In genomic region chr7:80893753-80894129, GRCm38 (mm10) we compare ENCODE assay signal across 11 mouse cellular contexts. TPM values are rescaled to one million over a fixed set of nuclear protein-coding genes. Genes with fewer than 3 reads are reported as not detected.
A peak's percentile ranks its signal among the peaks of the same experiment; 100 is the strongest.
DNase-seq lines count a peak whose midpoint lies in the region; ATAC-seq and TF ChIP-seq lines count a peak whose summit lies in the region.
"Had no signal": no experiment of that assay in that cellular context is flagged by ENCODE, and none has a peak within 500 bp of the region (broad histone marks: within the 10 kb centered on the region; RNA-seq: fewer than 3 reads in every experiment).

No protein-coding gene starts in this region.

- no peak overlapping the region for H3K4me3 ChIP-seq in heart, adult 2 months
- no peak overlapping the region for H3K4me3 ChIP-seq in neural tube, embryonic 13.5 days
- no peak overlapping the region for H3K4me3 ChIP-seq in neural tube, embryonic 15.5 days (replicated peaks)
- no peak overlapping the region for H3K4me3 ChIP-seq in heart, embryonic 15.5 days
- H3K4me3 ChIP-seq: hindbrain, embryonic 15.5 days; liver, embryonic 13.5 days had no signal

- H3K9ac ChIP-seq in heart, adult 2 months (ENCODE audit: low read depth, low read length) = peak overlapping the region; percentile 28; the same call in 1 of the 2 replicates
- H3K9ac ChIP-seq in neural tube, embryonic 13.5 days = no peak overlapping the region
- no peak overlapping the region; the same call in 1 of the 2 replicates for H3K9ac ChIP-seq in neural tube, embryonic 15.5 days (replicated peaks)
- no peak overlapping the region for H3K9ac ChIP-seq in heart, embryonic 15.5 days
- H3K9ac ChIP-seq: hindbrain, embryonic 15.5 days; liver, embryonic 13.5 days had no signal

- no peak for ATAC-seq in neural tube, embryonic 13.5 days (ENCODE audit: low read depth)
- ATAC-seq in neural tube, embryonic 15.5 days (ENCODE audit: low FRiP score) = no peak
- ATAC-seq in heart, embryonic 15.5 days (replicated peaks; ENCODE audit: insufficient number of reproducible peaks, insufficient read depth, low FRiP score, low read depth) = no peak
- ATAC-seq: midbrain, embryonic 16.5 days had no signal

- peak overlapping the region; percentile 67; the same call in 1 of the 2 replicates for H3K27ac ChIP-seq in heart, adult 2 months
- peak overlapping the region; percentile 23; the same call in 1 of the 2 replicates for H3K27ac ChIP-seq in neural tube, embryonic 13.5 days (replicated peaks)
- H3K27ac ChIP-seq in neural tube, embryonic 15.5 days (replicated peaks) = no peak overlapping the region
- H3K27ac ChIP-seq in heart, embryonic 15.5 days = peak overlapping the region; percentile 39
- H3K27ac ChIP-seq: hindbrain, embryonic 15.5 days; liver, embryonic 13.5 days had no signal

- TF ChIP-seq CTCF in heart, adult 2 months (IDR thresholded peaks at IDR 0.05) = no peak

- 0 out of 2 replicates have a peak, but pooled peaks have one; percentile 21 for TF ChIP-seq POLR2A in heart, adult 2 months (IDR thresholded peaks at IDR 0.05; ENCODE audit: insufficient read depth, low read depth, low read length)

- TF ChIP-seq EP300 in heart, adult 2 months (IDR thresholded peaks at IDR 0.05; ENCODE audit: insufficient read depth, low read depth, low read length) = no peak

- 44% methylated on average over 6 of the region's 6 CpGs for WGBS in heart, adult 2 months
- WGBS in neural tube, embryonic 13.5 days = 80% methylated on average over 6 of the region's 6 CpGs
- WGBS in neural tube, embryonic 15.5 days = 89% methylated on average over 6 of the region's 6 CpGs
- WGBS in heart, embryonic 15.5 days = 64% methylated on average over 6 of the region's 6 CpGs

- intact Hi-C loops in heart, adult 2 months (cut with DNase I) = no loop called here
- intact Hi-C loops in heart, postnatal 14 days (cut with DNase I) = no loop called here

- no peaks in the 10 kb centered on the region for H3K9me3 ChIP-seq in neural tube, embryonic 13.5 days
- H3K9me3 ChIP-seq in neural tube, embryonic 15.5 days (replicated peaks) = no peaks in the 10 kb centered on the region
- H3K9me3 ChIP-seq in heart, embryonic 15.5 days (replicated peaks) = no peaks in the 10 kb centered on the region
- H3K9me3 ChIP-seq: hindbrain, embryonic 15.5 days; liver, embryonic 13.5 days had no signal

- H3K79me2 ChIP-seq in heart, adult 2 months (replicated peaks; ENCODE audit: control insufficient read depth, insufficient read depth, low read length) = no peaks in the 10 kb centered on the region

- no peak overlapping the region for H3K4me2 ChIP-seq in neural tube, embryonic 13.5 days
- H3K4me2 ChIP-seq in neural tube, embryonic 15.5 days = no peak overlapping the region
- H3K4me2 ChIP-seq in heart, embryonic 15.5 days = no peak overlapping the region
- H3K4me2 ChIP-seq: hindbrain, embryonic 15.5 days; liver, embryonic 13.5 days had no signal

- peaks cover 9% of the 10 kb centered on the region for H3K4me1 ChIP-seq in heart, adult 2 months (ENCODE audit: control insufficient read depth, insufficient read depth, low read length)
- peaks cover 12% of the 10 kb centered on the region for H3K4me1 ChIP-seq in neural tube, embryonic 13.5 days (replicated peaks)
- H3K4me1 ChIP-seq in neural tube, embryonic 15.5 days = peaks cover 9% of the 10 kb centered on the region
- H3K4me1 ChIP-seq in heart, embryonic 15.5 days (replicated peaks) = peaks cover 13% of the 10 kb centered on the region

- H3K27me3 ChIP-seq in heart, adult 2 months (ENCODE audit: control insufficient read depth, insufficient read depth, low read length) = no peaks in the 10 kb centered on the region
- H3K27me3 ChIP-seq in neural tube, embryonic 13.5 days = no peaks in the 10 kb centered on the region
- no peaks in the 10 kb centered on the region for H3K27me3 ChIP-seq in neural tube, embryonic 15.5 days (replicated peaks)
- no peaks in the 10 kb centered on the region for H3K27me3 ChIP-seq in heart, embryonic 15.5 days
- H3K27me3 ChIP-seq: hindbrain, embryonic 15.5 days; liver, embryonic 13.5 days had no signal

- H3K36me3 ChIP-seq in heart, adult 2 months (ENCODE audit: control insufficient read depth, insufficient read depth, low read length) = no peaks in the 10 kb centered on the region
- peaks cover 84% of the 10 kb centered on the region for H3K36me3 ChIP-seq in neural tube, embryonic 13.5 days
- peaks cover 66% of the 10 kb centered on the region for H3K36me3 ChIP-seq in neural tube, embryonic 15.5 days
- peaks cover 57% of the 10 kb centered on the region for H3K36me3 ChIP-seq in heart, embryonic 15.5 days

- peak in 1 of 2 experiments; percentile 35 for DNase-seq in heart, adult 2 months
- DNase-seq in heart, postnatal 14 days = no peak
- DNase-seq in lung, postnatal 36 days = peak; percentile 31
- no peak for DNase-seq in left cerebral cortex, adult 18-20 months (ENCODE audit: low spot score in 2 of 2)
- no peak for DNase-seq in layer of hippocampus, postnatal 25 days (ENCODE audit: extremely low spot score in 1 of 2, low spot score in 1 of 2)
- DNase-seq: liver, embryonic 13.5 days had no signal

RNA-seq across cellular contexts. Expression of gene Wdr73, which starts 7.3 kb away (rescaled TPM):
- 1 to 10 TPM; 4.3 to 7.2 TPM for total RNA-seq in heart, adult 2 months (2021)
- polyA plus RNA-seq in heart, adult 2 months (2012; rRNA removed) = 7.7 and 10.7 TPM in 2 replicates
- 1 to 10 TPM; 6.3 to 7.6 TPM for total RNA-seq in heart, postnatal 14 days (2021)
- 36.3 and 43.3 TPM in 2 replicates for polyA plus RNA-seq in neural tube, embryonic 13.5 days (2015; fragmentation: Nextera tagmentation; extraction: Ambion mirVana)
- polyA plus RNA-seq in neural tube, embryonic 15.5 days (2015; fragmentation: Nextera tagmentation; extraction: Ambion mirVana) = 33.0 and 35.0 TPM in 2 replicates
- 16.3 and 20.9 TPM in 2 replicates for polyA plus RNA-seq in heart, embryonic 15.5 days (2015; fragmentation: Nextera tagmentation; extraction: Ambion mirVana)
- total RNA-seq in left cerebral cortex, adult 18-20 months (2021) = 10 to 100 TPM; 27.5 to 29.9 TPM
- 10 to 100 TPM; 27.9 to 28.0 TPM for total RNA-seq in layer of hippocampus, postnatal 25 days (2021)

RNA-seq across cellular contexts. Expression of gene Nmb, which starts 11.1 kb away (rescaled TPM):
- 1 to 10 TPM; 7.5 to 9.8 TPM for total RNA-seq in heart, adult 2 months (2021)
- polyA plus RNA-seq in heart, adult 2 months (2012; rRNA removed) = 4.2 and 4.9 TPM in 2 replicates
- total RNA-seq in heart, postnatal 14 days (2021) = 1 to 10 TPM; 5.8 to 8.2 TPM
- 5.5 and 7.5 TPM in 2 replicates for polyA plus RNA-seq in neural tube, embryonic 13.5 days (2015; fragmentation: Nextera tagmentation; extraction: Ambion mirVana)
- polyA plus RNA-seq in neural tube, embryonic 15.5 days (2015; fragmentation: Nextera tagmentation; extraction: Ambion mirVana) = 6.4 and 7.2 TPM in 2 replicates
- 4.6 and 4.8 TPM in 2 replicates for polyA plus RNA-seq in heart, embryonic 15.5 days (2015; fragmentation: Nextera tagmentation; extraction: Ambion mirVana)
- total RNA-seq in left cerebral cortex, adult 18-20 months (2021) = 1 to 10 TPM; 5.3 to 6.0 TPM
- 10 to 100 TPM in 1 of 2 experiments, 1 to 10 TPM in 1; 9.3 to 12.3 TPM for total RNA-seq in layer of hippocampus, postnatal 25 days (2021)

RNA-seq across cellular contexts. Expression of gene Zscan2, which starts 33.0 kb away (rescaled TPM):
- 1 to 10 TPM; 5.7 to 6.3 TPM for total RNA-seq in heart, adult 2 months (2021)
- polyA plus RNA-seq in heart, adult 2 months (2012; rRNA removed) = 3.0 and 4.0 TPM in 2 replicates
- total RNA-seq in heart, postnatal 14 days (2021) = 1 to 10 TPM; 5.2 to 7.0 TPM
- 5.3 and 5.4 TPM in 2 replicates for polyA plus RNA-seq in neural tube, embryonic 13.5 days (2015; fragmentation: Nextera tagmentation; extraction: Ambion mirVana)
- 3.3 and 3.9 TPM in 2 replicates for polyA plus RNA-seq in neural tube, embryonic 15.5 days (2015; fragmentation: Nextera tagmentation; extraction: Ambion mirVana)
- 1.8 and 2.0 TPM in 2 replicates for polyA plus RNA-seq in heart, embryonic 15.5 days (2015; fragmentation: Nextera tagmentation; extraction: Ambion mirVana)
- 10 to 100 TPM; 15.9 to 17.0 TPM for total RNA-seq in left cerebral cortex, adult 18-20 months (2021)
- 10 to 100 TPM; 14.1 to 15.1 TPM for total RNA-seq in layer of hippocampus, postnatal 25 days (2021)

RNA-seq across cellular contexts. Expression of gene Sec11a, which starts 53.8 kb away (rescaled TPM):
- total RNA-seq in heart, adult 2 months (2021) = 10 to 100 TPM; 41.6 to 43.4 TPM
- 37.3 and 64.8 TPM in 2 replicates for polyA plus RNA-seq in heart, adult 2 months (2012; rRNA removed)
- total RNA-seq in heart, postnatal 14 days (2021) = 10 to 100 TPM; 50.2 to 61.5 TPM
- 193 and 195 TPM in 2 replicates for polyA plus RNA-seq in neural tube, embryonic 13.5 days (2015; fragmentation: Nextera tagmentation; extraction: Ambion mirVana)
- polyA plus RNA-seq in neural tube, embryonic 15.5 days (2015; fragmentation: Nextera tagmentation; extraction: Ambion mirVana) = 145 and 160 TPM in 2 replicates
- polyA plus RNA-seq in heart, embryonic 15.5 days (2015; fragmentation: Nextera tagmentation; extraction: Ambion mirVana) = 129 and 148 TPM in 2 replicates
- 10 to 100 TPM; 46.4 to 51.0 TPM for total RNA-seq in left cerebral cortex, adult 18-20 months (2021)
- 10 to 100 TPM; 54.5 to 58.6 TPM for total RNA-seq in layer of hippocampus, postnatal 25 days (2021)
